In the genomic region with DNA sequence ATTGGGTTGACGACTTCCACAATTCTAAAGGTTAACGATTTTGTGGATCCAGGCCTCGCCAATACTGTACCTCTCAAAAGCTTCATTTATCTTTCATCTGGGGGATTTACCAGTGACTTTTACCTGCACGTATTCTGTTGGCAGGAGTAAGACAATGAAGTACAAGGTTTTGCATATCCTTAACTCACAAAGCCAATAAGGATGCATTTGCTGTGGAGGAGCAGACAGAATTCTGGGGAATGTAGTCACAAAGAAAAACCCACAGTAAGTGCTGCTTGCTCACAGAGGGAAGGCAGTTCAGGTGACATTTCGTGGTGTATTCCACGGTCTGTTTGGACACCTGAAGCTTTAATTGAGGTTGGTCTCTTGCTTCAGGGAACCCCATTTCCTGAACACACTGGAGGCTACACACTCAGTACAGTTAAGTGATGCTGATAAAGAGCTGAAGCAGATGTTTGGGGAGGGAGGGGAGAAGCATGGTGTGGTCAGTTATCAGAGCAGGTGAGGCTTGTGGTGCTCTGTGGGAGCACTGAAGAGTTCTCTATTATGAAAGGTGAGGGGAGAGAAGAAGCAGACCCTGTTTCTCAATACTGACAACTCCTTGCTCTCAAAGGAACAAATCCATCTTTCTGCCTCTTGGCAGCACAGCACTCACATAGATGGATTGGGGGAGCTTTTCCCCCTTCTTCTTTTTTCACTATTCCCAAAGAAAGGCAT, we compare ENCODE assay signal across 9 mouse cellular contexts.
DNase-seq lines count a peak whose midpoint lies in the region; ATAC-seq and TF ChIP-seq lines count a peak whose summit lies in the region.
"Had no signal": no experiment of that assay in that cellular context is flagged by ENCODE, and none has a peak within 500 bp of the region (broad histone marks: within the 10 kb centered on the region; RNA-seq: fewer than 3 reads in every experiment).

No protein-coding gene starts in this region.

- H3K4me1 ChIP-seq in heart, embryonic 11.5 days (ENCODE audit: control insufficient read depth, insufficient read depth, low read length), result peaks cover 10% of the 10 kb centered on the region; the same call in 1 of the 2 replicates
- H3K4me1 ChIP-seq in heart, adult 2 months (ENCODE audit: control insufficient read depth, insufficient read depth, low read length), result no peaks in the 10 kb centered on the region
- H3K4me1 ChIP-seq in midbrain, embryonic 12.5 days, result peaks cover 10% of the 10 kb centered on the region; the same call in 1 of the 2 replicates
- H3K4me1 ChIP-seq in midbrain, postnatal 0 days (ENCODE audit: insufficient read depth, low read length), result no peaks in the 10 kb centered on the region
- H3K4me1 ChIP-seq in hindbrain, embryonic 16.5 days (ENCODE audit: control insufficient read depth, insufficient read depth, low read depth, low read length), result peaks cover 3% of the 10 kb centered on the region
- peaks cover 14% of the 10 kb centered on the region for H3K4me1 ChIP-seq in neural tube, embryonic 15.5 days

- H3K9ac ChIP-seq in heart, embryonic 11.5 days (ENCODE audit: low read depth, low read length), result no peak overlapping the region
- H3K9ac ChIP-seq in heart, adult 2 months (ENCODE audit: low read depth, low read length), result no peak overlapping the region
- H3K9ac ChIP-seq in midbrain, embryonic 12.5 days (replicated peaks), result no peak overlapping the region
- H3K9ac ChIP-seq in midbrain, postnatal 0 days (replicated peaks; ENCODE audit: low read length, poor library complexity, severe bottlenecking), result no peak overlapping the region
- H3K9ac ChIP-seq in hindbrain, embryonic 16.5 days (ENCODE audit: low read depth, low read length), result no peak overlapping the region
- no peak overlapping the region for H3K9ac ChIP-seq in neural tube, embryonic 15.5 days (replicated peaks)

- H3K9me3 ChIP-seq in heart, embryonic 11.5 days (replicated peaks; ENCODE audit: control insufficient read depth, low read length), result no peaks in the 10 kb centered on the region
- H3K9me3 ChIP-seq in midbrain, embryonic 12.5 days, result no peaks in the 10 kb centered on the region
- no peaks in the 10 kb centered on the region for H3K9me3 ChIP-seq in midbrain, postnatal 0 days (ENCODE audit: low read length)
- H3K9me3 ChIP-seq in hindbrain, embryonic 16.5 days (ENCODE audit: control insufficient read depth, low read length), result peaks cover 2% of the 10 kb centered on the region; the same call in 1 of the 2 replicates
- no peaks in the 10 kb centered on the region for H3K9me3 ChIP-seq in neural tube, embryonic 15.5 days (replicated peaks)

- TF ChIP-seq EP300 in heart, adult 2 months (IDR thresholded peaks at IDR 0.05; ENCODE audit: insufficient read depth, low read depth, low read length), result no peak

- no peak overlapping the region for H3K4me3 ChIP-seq in heart, embryonic 11.5 days (ENCODE audit: low read depth, low read length)
- no peak overlapping the region for H3K4me3 ChIP-seq in heart, adult 2 months
- no peak overlapping the region for H3K4me3 ChIP-seq in midbrain, embryonic 12.5 days
- no peak overlapping the region for H3K4me3 ChIP-seq in midbrain, postnatal 0 days (ENCODE audit: low read depth, low read length)
- H3K4me3 ChIP-seq in hindbrain, embryonic 16.5 days (ENCODE audit: low read length), result no peak overlapping the region
- no peak overlapping the region for H3K4me3 ChIP-seq in neural tube, embryonic 15.5 days (replicated peaks)

- TF ChIP-seq POLR2A in heart, adult 2 months (IDR thresholded peaks at IDR 0.05; ENCODE audit: insufficient read depth, low read depth, low read length), result no peak

- intact Hi-C loops in heart, adult 2 months (cut with DNase I), result no loop called here

- ATAC-seq in heart, embryonic 11.5 days (replicated peaks; ENCODE audit: insufficient number of reproducible peaks, low FRiP score, low TSS enrichment), result peak; percentile 22; the same call in 1 of the 2 replicates
- ATAC-seq in midbrain, embryonic 12.5 days (ENCODE audit: low FRiP score, low read depth), result no peak
- ATAC-seq in midbrain, postnatal 0 days (ENCODE audit: low FRiP score), result no peak
- no peak; the same call in 1 of the 2 replicates for ATAC-seq in hindbrain, embryonic 16.5 days
- ATAC-seq in neural tube, embryonic 15.5 days (ENCODE audit: low FRiP score), result no peak
- ATAC-seq: Patski had no signal

- H3K79me2 ChIP-seq in heart, adult 2 months (replicated peaks; ENCODE audit: control insufficient read depth, insufficient read depth, low read length), result no peaks in the 10 kb centered on the region

- TF ChIP-seq CTCF in heart, adult 2 months (IDR thresholded peaks at IDR 0.05), result no peak
- no peak for TF ChIP-seq CTCF in midbrain, postnatal 0 days (IDR thresholded peaks at IDR 0.05)

- 76% methylated on average over 6 of the region's 6 CpGs for WGBS in heart, embryonic 11.5 days (ENCODE audit: insufficient replicate concordance)
- 90% methylated on average over 6 of the region's 6 CpGs for WGBS in heart, adult 2 months
- 82% methylated on average over 6 of the region's 6 CpGs for WGBS in midbrain, embryonic 12.5 days
- WGBS in midbrain, postnatal 0 days, result 83% methylated on average over 6 of the region's 6 CpGs
- WGBS in hindbrain, embryonic 16.5 days, result 80% methylated on average over 6 of the region's 6 CpGs
- WGBS in neural tube, embryonic 15.5 days, result 88% methylated on average over 6 of the region's 6 CpGs

- H3K36me3 ChIP-seq in heart, embryonic 11.5 days (ENCODE audit: control insufficient read depth, insufficient read depth, low read length), result no peaks in the 10 kb centered on the region
- no peaks in the 10 kb centered on the region for H3K36me3 ChIP-seq in heart, adult 2 months (ENCODE audit: control insufficient read depth, insufficient read depth, low read length)
- no peaks in the 10 kb centered on the region for H3K36me3 ChIP-seq in midbrain, embryonic 12.5 days
- no peaks in the 10 kb centered on the region for H3K36me3 ChIP-seq in midbrain, postnatal 0 days (ENCODE audit: insufficient read depth, low read length)
- no peaks in the 10 kb centered on the region for H3K36me3 ChIP-seq in hindbrain, embryonic 16.5 days (ENCODE audit: control insufficient read depth, insufficient read depth, low read length)
- H3K36me3 ChIP-seq in neural tube, embryonic 15.5 days, result no peaks in the 10 kb centered on the region

- DNase-seq in heart, adult 2 months, result no peak
- no peak for DNase-seq in midbrain, postnatal 0 days (ENCODE audit: low spot score)
- no peak for DNase-seq in testis, postnatal 10 days (ENCODE audit: low spot score)
- DNase-seq in gastrocnemius, adult 18-20 months (ENCODE audit: low spot score), result no peak

- H3K4me2 ChIP-seq in heart, embryonic 11.5 days, result no peak overlapping the region
- H3K4me2 ChIP-seq in midbrain, embryonic 12.5 days (replicated peaks), result no peak overlapping the region
- no peak overlapping the region for H3K4me2 ChIP-seq in midbrain, postnatal 0 days (ENCODE audit: low read depth, low read length, poor library complexity, severe bottlenecking)
- H3K4me2 ChIP-seq in hindbrain, embryonic 16.5 days (ENCODE audit: low read length), result no peak overlapping the region
- no peak overlapping the region for H3K4me2 ChIP-seq in neural tube, embryonic 15.5 days

- no peaks in the 10 kb centered on the region for H3K27me3 ChIP-seq in heart, embryonic 11.5 days (ENCODE audit: control insufficient read depth, insufficient read depth, low read length)
- no peaks in the 10 kb centered on the region for H3K27me3 ChIP-seq in heart, adult 2 months (ENCODE audit: control insufficient read depth, insufficient read depth, low read length)
- no peaks in the 10 kb centered on the region for H3K27me3 ChIP-seq in midbrain, embryonic 12.5 days
- H3K27me3 ChIP-seq in midbrain, postnatal 0 days (ENCODE audit: insufficient read depth, low read length), result no peaks in the 10 kb centered on the region
- no peaks in the 10 kb centered on the region for H3K27me3 ChIP-seq in hindbrain, embryonic 16.5 days (replicated peaks; ENCODE audit: control insufficient read depth, insufficient read depth, low read length)
- H3K27me3 ChIP-seq in neural tube, embryonic 15.5 days (replicated peaks), result no peaks in the 10 kb centered on the region
- H3K27me3 ChIP-seq: Patski had no signal

- no peak overlapping the region for H3K27ac ChIP-seq in heart, embryonic 11.5 days (ENCODE audit: low read depth, low read length)
- no peak overlapping the region for H3K27ac ChIP-seq in heart, adult 2 months
- H3K27ac ChIP-seq in midbrain, embryonic 12.5 days (replicated peaks), result peak overlapping the region; percentile 0; the same call in 1 of the 2 replicates
- H3K27ac ChIP-seq in midbrain, postnatal 0 days (ENCODE audit: low read depth, low read length), result no peak overlapping the region
- H3K27ac ChIP-seq in hindbrain, embryonic 16.5 days (ENCODE audit: low read depth, low read length), result peak overlapping the region; percentile 20; the same call in 1 of the 2 replicates
- peak overlapping the region; percentile 67 for H3K27ac ChIP-seq in neural tube, embryonic 15.5 days (replicated peaks)

Comparison
In these comparisons a context has a peak if more than half of its experiments do, and no peak if none do; other contexts are left out.
1. H3K27ac ChIP-seq: peak in midbrain, embryonic 12.5 days (single experiment), hindbrain, embryonic 16.5 days (single experiment) and neural tube, embryonic 15.5 days (single experiment); none in heart, embryonic 11.5 days (single experiment), heart, adult 2 months (single experiment) and midbrain, postnatal 0 days (single experiment).